Mouse (Mus musculus): ENCODE results near the gene Tmem117.

GRCm38 (mm10) chr15:95085962-95086361 lies 456.9 kb downstream of the Tmem117 start:
- TF ChIP-seq POLR2A (IDR thresholded peaks at IDR 0.05; ENCODE audit: borderline replicate concordance, extremely low read depth, low read depth, low read length), result no peak
- TF ChIP-seq CTCF (IDR thresholded peaks at IDR 0.05; ENCODE audit: insufficient read depth, low read length), result no peak
